Mouse (Mus musculus): ENCODE measurements around the gene Barx1.

GRCm38 (mm10) chr13:48658588-48659253 lies 4.1 kb upstream of the Barx1 start:
- TF ChIP-seq CTCF (IDR thresholded peaks at IDR 0.05; ENCODE audit: borderline replicate concordance, control insufficient read depth, extremely low read depth, insufficient read depth, low read length, poor library complexity) (no peak), POLR2A (IDR thresholded peaks at IDR 0.05; ENCODE audit: control insufficient read depth, extremely low read depth, insufficient read depth, low read length, poor library complexity) (no peak)
